Mouse (Mus musculus): ENCODE data around the gene Mtrr. TPM values are rescaled to one million over a fixed set of nuclear protein-coding genes. Genes with fewer than 3 reads are reported as not detected.

The Mtrr gene
- polyA plus RNA-seq, 1 experiment from 2014 or later, result 24.7 TPM

Other genes with a start within 250 kb of the Mtrr start
- 51.2 and 54.2 TPM in 2 replicates for gene Fastkd3, start 85 bp upstream of the Mtrr start, polyA plus RNA-seq (2014; fragmentation: Nextera tagmentation; extraction: Ambion mirVana)
- gene 1700001L19Rik, start 15.3 kb upstream of the Mtrr start, polyA plus RNA-seq (2014; fragmentation: Nextera tagmentation; extraction: Ambion mirVana), result 0.64 and 1.1 TPM in 2 replicates